Comparison of ENCODE assay signal across 8 mouse cellular contexts in the genomic region with DNA sequence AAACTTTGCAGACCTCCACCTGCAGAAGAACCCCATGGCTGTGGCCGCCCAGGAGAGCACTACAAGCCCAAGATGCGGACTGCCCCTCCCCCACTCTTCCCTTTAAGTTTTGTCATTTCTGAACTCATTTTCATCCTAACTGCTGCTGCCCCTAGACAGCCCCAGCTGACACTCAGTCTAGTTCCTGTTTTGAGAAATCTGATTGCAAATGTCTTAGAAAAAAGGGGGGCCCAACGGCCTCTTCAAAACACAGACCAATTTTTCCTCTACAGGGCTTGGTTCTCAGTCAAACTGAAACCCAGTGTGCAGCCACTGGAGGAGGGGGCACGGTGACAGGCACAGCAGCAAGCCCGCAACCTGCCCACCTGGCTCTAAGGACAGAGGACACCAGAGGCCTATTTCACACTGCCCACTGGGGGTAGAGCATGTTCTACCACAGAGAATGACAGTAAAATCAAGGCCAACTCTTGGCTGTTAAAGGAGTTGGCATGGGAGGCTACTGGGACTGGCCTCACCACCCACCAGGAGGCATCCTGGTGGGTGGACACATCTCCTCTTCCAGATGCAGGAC. TPM values are rescaled to one million over a fixed set of nuclear protein-coding genes. Genes with fewer than 3 reads are reported as not detected.
A peak's percentile ranks its signal among the peaks of the same experiment; 100 is the strongest.
DNase-seq lines count a peak whose midpoint lies in the region; ATAC-seq and TF ChIP-seq lines count a peak whose summit lies in the region.

No protein-coding gene starts in this region.

- no peak for ATAC-seq in G1E (ENCODE audit: extremely low read depth, insufficient number of reproducible peaks, low FRiP score, poor library complexity, severe bottlenecking)
- ATAC-seq in forebrain, postnatal 0 days: no peak
- ATAC-seq in liver, embryonic 13.5 days (ENCODE audit: low read depth): no peak
- ATAC-seq in neural tube, embryonic 13.5 days (ENCODE audit: low read depth): no peak

- H3K27ac ChIP-seq in forebrain, postnatal 0 days (ENCODE audit: low read depth, low read length): peak overlapping the region; percentile 15; the same call in 1 of the 2 replicates
- H3K27ac ChIP-seq in liver, embryonic 13.5 days: peak overlapping the region; percentile 87
- no peak overlapping the region; the same call in 1 of the 2 replicates for H3K27ac ChIP-seq in neural tube, embryonic 13.5 days (replicated peaks)

- peaks cover 16% of the 10 kb centered on the region for H3K27me3 ChIP-seq in G1E (ENCODE audit: insufficient read depth, low read length)
- H3K27me3 ChIP-seq in forebrain, postnatal 0 days (ENCODE audit: insufficient read depth, low read length): no peaks in the 10 kb centered on the region
- H3K27me3 ChIP-seq in liver, embryonic 13.5 days: no peaks in the 10 kb centered on the region
- no peaks in the 10 kb centered on the region for H3K27me3 ChIP-seq in neural tube, embryonic 13.5 days

- H3K4me2 ChIP-seq in forebrain, postnatal 0 days (ENCODE audit: low read depth): peak overlapping the region; percentile 92
- H3K4me2 ChIP-seq in liver, embryonic 13.5 days: peak overlapping the region; percentile 78
- H3K4me2 ChIP-seq in neural tube, embryonic 13.5 days: peak overlapping the region; percentile 85

- no peaks in the 10 kb centered on the region for H3K9me3 ChIP-seq in G1E (replicated peaks)
- H3K9me3 ChIP-seq in forebrain, postnatal 0 days (ENCODE audit: low read length): no peaks in the 10 kb centered on the region
- H3K9me3 ChIP-seq in liver, embryonic 13.5 days (replicated peaks): no peaks in the 10 kb centered on the region
- no peaks in the 10 kb centered on the region for H3K9me3 ChIP-seq in neural tube, embryonic 13.5 days

- H3K4me1 ChIP-seq in G1E (ENCODE audit: insufficient read depth, low read depth, low read length): peaks cover 73% of the 10 kb centered on the region
- peaks cover 42% of the 10 kb centered on the region for H3K4me1 ChIP-seq in forebrain, postnatal 0 days (ENCODE audit: insufficient read depth)
- H3K4me1 ChIP-seq in liver, embryonic 13.5 days (replicated peaks): peaks cover 66% of the 10 kb centered on the region
- peaks cover 70% of the 10 kb centered on the region for H3K4me1 ChIP-seq in neural tube, embryonic 13.5 days (replicated peaks)

- H3K9ac ChIP-seq in forebrain, postnatal 0 days: peak overlapping the region; percentile 6; the same call in 1 of the 2 replicates
- H3K9ac ChIP-seq in liver, embryonic 13.5 days: peak overlapping the region; percentile 97
- H3K9ac ChIP-seq in neural tube, embryonic 13.5 days: peak overlapping the region; percentile 99

- peaks cover 45% of the 10 kb centered on the region for H3K36me3 ChIP-seq in G1E (replicated peaks)
- H3K36me3 ChIP-seq in forebrain, postnatal 0 days (ENCODE audit: insufficient read depth): no peaks in the 10 kb centered on the region
- H3K36me3 ChIP-seq in liver, embryonic 13.5 days: no peaks in the 10 kb centered on the region
- no peaks in the 10 kb centered on the region for H3K36me3 ChIP-seq in neural tube, embryonic 13.5 days

- peak; percentile 74 to 78 for DNase-seq in B cell, adult 2 months
- DNase-seq in G1E (ENCODE audit: low spot score): no peak
- DNase-seq in forebrain, postnatal 0 days: no peak
- no peak for DNase-seq in liver, embryonic 13.5 days
- no peak for DNase-seq in adrenal gland, postnatal 25 days
- no peak for DNase-seq in adrenal gland, postnatal 36 days
- DNase-seq in gastrocnemius, adult 18-20 months (ENCODE audit: low spot score): no peak

- WGBS in forebrain, postnatal 0 days: 68% methylated on average over 5 of the region's 5 CpGs
- WGBS in liver, embryonic 13.5 days (ENCODE audit: insufficient replicate concordance): 13% methylated on average over 5 of the region's 5 CpGs
- 84% methylated on average over 5 of the region's 5 CpGs for WGBS in neural tube, embryonic 13.5 days

- peak overlapping the region; percentile 84 for H3K4me3 ChIP-seq in G1E (ENCODE audit: low read depth, low read length)
- peak overlapping the region; percentile 66; the same call in 1 of the 2 replicates for H3K4me3 ChIP-seq in forebrain, postnatal 0 days (ENCODE audit: low read depth, low read length)
- peak overlapping the region; percentile 97 for H3K4me3 ChIP-seq in liver, embryonic 13.5 days (replicated peaks)
- peak overlapping the region; percentile 94 for H3K4me3 ChIP-seq in neural tube, embryonic 13.5 days

- TF ChIP-seq CTCF in G1E (IDR thresholded peaks at IDR 0.05; ENCODE audit: low read depth, low read length): no peak
- no peak for TF ChIP-seq CTCF in forebrain, postnatal 0 days (IDR thresholded peaks at IDR 0.05; ENCODE audit: low read depth)

RNA-seq across cellular contexts. Expression of a gene that starts 1.7 kb away (rescaled TPM):
- total RNA-seq in G1E (2014; fragmentation: Nextera tagmentation) (141 and 149 TPM in 2 replicates), G1E (2017) (225 and 341 TPM in 2 replicates)
- polyA plus RNA-seq in G1E (2012): 335 and 342 TPM in 2 replicates
- 129 and 136 TPM in 2 replicates for total RNA-seq in forebrain, postnatal 0 days (2014; rRNA removed)
- polyA plus RNA-seq in forebrain, postnatal 0 days (2015; fragmentation: Nextera tagmentation; extraction: Ambion mirVana): 23.6 and 24.6 TPM in 2 replicates
- 10.1 and 10.3 TPM in 2 replicates for polyA plus RNA-seq in liver, embryonic 13.5 days (2015; fragmentation: Nextera tagmentation; extraction: Ambion mirVana)
- 22.3 and 25.5 TPM in 2 replicates for polyA plus RNA-seq in neural tube, embryonic 13.5 days (2015; fragmentation: Nextera tagmentation; extraction: Ambion mirVana)
- total RNA-seq in adrenal gland, postnatal 25 days (2021): 45.8 and 59.4 TPM in 2 replicates
- 10 to 100 TPM; 48.1 to 53.1 TPM for total RNA-seq in adrenal gland, postnatal 36 days (2021)
- 10 to 100 TPM; 50.7 to 60.8 TPM for total RNA-seq in gastrocnemius, adult 18-20 months (2021)

RNA-seq across cellular contexts. Expression of a gene that starts 21.4 kb away (rescaled TPM):
- 3.0 and 5.9 TPM in 2 replicates for total RNA-seq in G1E (2014; fragmentation: Nextera tagmentation)
- 2.3 and 3.4 TPM in 2 replicates for total RNA-seq in G1E (2017)
- polyA plus RNA-seq in G1E (2012): 0.95 and 1.1 TPM in 2 replicates
- 76.6 and 87.3 TPM in 2 replicates for total RNA-seq in forebrain, postnatal 0 days (2014; rRNA removed)
- 48.7 and 55.2 TPM in 2 replicates for polyA plus RNA-seq in forebrain, postnatal 0 days (2015; fragmentation: Nextera tagmentation; extraction: Ambion mirVana)
- polyA plus RNA-seq in liver, embryonic 13.5 days (2015; fragmentation: Nextera tagmentation; extraction: Ambion mirVana): 0.57 and 0.74 TPM in 2 replicates
- 29.8 and 33.1 TPM in 2 replicates for polyA plus RNA-seq in neural tube, embryonic 13.5 days (2015; fragmentation: Nextera tagmentation; extraction: Ambion mirVana)
- 4.3 and 4.9 TPM in 2 replicates for total RNA-seq in adrenal gland, postnatal 25 days (2021)
- 1 to 10 TPM; 2.4 to 2.8 TPM for total RNA-seq in adrenal gland, postnatal 36 days (2021)
- under 1 TPM; 0.16 to 0.81 TPM for total RNA-seq in gastrocnemius, adult 18-20 months (2021)

RNA-seq across cellular contexts. Expression of a gene that starts 35.4 kb away (rescaled TPM):
- total RNA-seq in G1E (2014; fragmentation: Nextera tagmentation): 1.9 and 2.3 TPM in 2 replicates
- total RNA-seq in G1E (2017): 5.8 and 8.9 TPM in 2 replicates
- polyA plus RNA-seq in G1E (2012): 0.30 and 0.32 TPM in 2 replicates
- 35.9 and 41.5 TPM in 2 replicates for total RNA-seq in forebrain, postnatal 0 days (2014; rRNA removed)
- polyA plus RNA-seq in forebrain, postnatal 0 days (2015; fragmentation: Nextera tagmentation; extraction: Ambion mirVana): 6.4 and 9.1 TPM in 2 replicates
- 1.3 and 1.7 TPM in 2 replicates for polyA plus RNA-seq in liver, embryonic 13.5 days (2015; fragmentation: Nextera tagmentation; extraction: Ambion mirVana)
- polyA plus RNA-seq in neural tube, embryonic 13.5 days (2015; fragmentation: Nextera tagmentation; extraction: Ambion mirVana): 7.2 and 8.2 TPM in 2 replicates
- total RNA-seq in adrenal gland, postnatal 25 days (2021): 35.6 and 52.3 TPM in 2 replicates
- 10 to 100 TPM; 28.1 to 30.1 TPM for total RNA-seq in adrenal gland, postnatal 36 days (2021)
- 1 to 10 TPM; 2.8 to 3.4 TPM for total RNA-seq in gastrocnemius, adult 18-20 months (2021)

Comparison
In these comparisons a context has a peak if more than half of its experiments do, and no peak if none do; other contexts are left out.
1. DNase-seq: peak in B cell, adult 2 months (2 of 2); none in G1E (single experiment), forebrain, postnatal 0 days (single experiment), liver, embryonic 13.5 days (single experiment), adrenal gland, postnatal 25 days (single experiment), adrenal gland, postnatal 36 days (0 of 2) and gastrocnemius, adult 18-20 months (single experiment).
2. H3K9ac ChIP-seq: peak in every context shown above with its lines; median percentile 99 in neural tube, embryonic 13.5 days; 97 in liver, embryonic 13.5 days; 6 in forebrain, postnatal 0 days.
3. RNA of a gene that starts 21.4 kb away (total RNA-seq): 76.6 to 87.3 TPM in forebrain, postnatal 0 days; 4.3 to 4.9 TPM in adrenal gland, postnatal 25 days, 2.3 to 5.9 TPM in G1E, 2.4 to 2.8 TPM in adrenal gland, postnatal 36 days and 0.16 to 0.81 TPM in gastrocnemius, adult 18-20 months; every median in the first group is over 10 times any median in the second.
4. Peak in every context shown above with its lines, with median percentiles within 50 percentile points of each other: H3K4me3 ChIP-seq and H3K4me2 ChIP-seq.